Mouse (Mus musculus) erythroblast, embryonic 14.5 days (primary cell): ENCODE results near the gene Hspb3.

Experiments
- GATA1 ChIP-seq: IDR thresholded peaks from 2 replicates; pipeline ENCODE4 v1.6.1; 2012; ENCODE audit warnings: low read length, inconsistent platforms, mixed read lengths
- TAL1 ChIP-seq: IDR thresholded peaks from 3 replicates; pipeline ENCODE4 v1.6.1; 2012; ENCODE audit warnings: low read length, inconsistent platforms, mixed read lengths

DNA sequence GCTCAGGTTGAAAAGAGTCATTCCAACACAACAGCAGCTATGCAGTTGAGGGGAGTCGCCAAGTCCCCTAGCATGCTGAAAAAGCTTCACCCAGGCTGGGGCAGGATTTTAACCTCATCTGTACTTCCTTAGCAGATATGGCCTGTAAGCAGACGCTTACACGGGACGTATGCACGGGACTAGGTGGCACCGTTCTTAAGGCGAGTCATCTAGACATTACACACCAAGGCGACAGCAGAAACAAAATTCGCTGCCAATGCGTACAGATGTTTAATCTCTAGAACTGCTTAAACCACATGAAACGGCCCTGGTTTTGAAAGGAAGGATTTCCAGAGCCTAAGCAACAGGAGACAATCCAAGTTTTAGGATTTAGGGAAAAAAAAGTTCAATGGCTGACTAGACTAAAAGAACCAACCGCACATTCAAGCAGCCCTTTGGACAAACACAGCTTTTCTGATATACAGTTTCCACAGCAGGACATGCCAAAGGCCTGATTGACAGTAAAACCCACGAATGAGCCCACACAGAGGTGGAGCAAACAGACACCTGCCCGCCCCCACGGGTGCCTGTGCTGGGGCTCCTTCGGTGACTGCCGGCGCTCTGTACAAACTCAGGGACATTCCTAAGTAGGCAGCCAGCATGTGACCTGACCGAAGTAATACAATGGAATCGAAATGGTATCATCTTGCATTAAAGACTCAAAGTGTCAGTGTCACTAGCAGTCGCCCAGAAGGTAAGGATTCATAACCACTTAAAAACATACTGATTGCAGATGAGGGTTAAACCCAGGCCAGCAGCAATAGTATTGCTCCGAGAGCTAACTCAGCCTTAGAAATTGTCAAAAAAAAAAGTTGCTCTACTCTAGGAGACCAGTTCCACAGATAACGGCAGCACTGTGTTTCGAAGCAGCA is 48.6 kb downstream of the Hspb3 start:
- TF ChIP-seq TAL1 (no peak), GATA1 (no peak)
